Mouse (Mus musculus): ENCODE data around the gene Bcas1.

Bcas1 gene

DNA sequence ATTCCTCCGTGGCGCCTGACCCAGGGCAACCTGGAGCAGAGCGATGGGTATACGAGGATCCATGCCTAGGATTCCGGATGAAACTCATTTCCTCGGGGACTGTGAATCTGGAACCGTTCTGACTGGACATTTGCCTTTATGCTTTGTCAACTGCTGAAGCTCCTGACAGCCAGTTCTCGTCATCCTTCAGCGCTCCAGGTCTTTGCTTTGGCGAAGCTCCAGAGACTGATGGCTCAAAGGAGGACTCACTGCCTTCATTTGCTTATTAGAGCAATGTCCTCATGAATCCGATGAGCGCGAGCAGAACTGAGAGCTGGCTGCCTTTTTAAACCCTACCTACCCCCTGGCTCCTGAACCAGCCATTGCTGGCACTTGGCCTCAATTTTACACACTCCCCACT is 11.1 kb upstream of the Bcas1 start:
- no peak for TF ChIP-seq GATA4 (IDR thresholded peaks at IDR 0.05; ENCODE audit: insufficient replicate concordance, low read length)

DNA sequence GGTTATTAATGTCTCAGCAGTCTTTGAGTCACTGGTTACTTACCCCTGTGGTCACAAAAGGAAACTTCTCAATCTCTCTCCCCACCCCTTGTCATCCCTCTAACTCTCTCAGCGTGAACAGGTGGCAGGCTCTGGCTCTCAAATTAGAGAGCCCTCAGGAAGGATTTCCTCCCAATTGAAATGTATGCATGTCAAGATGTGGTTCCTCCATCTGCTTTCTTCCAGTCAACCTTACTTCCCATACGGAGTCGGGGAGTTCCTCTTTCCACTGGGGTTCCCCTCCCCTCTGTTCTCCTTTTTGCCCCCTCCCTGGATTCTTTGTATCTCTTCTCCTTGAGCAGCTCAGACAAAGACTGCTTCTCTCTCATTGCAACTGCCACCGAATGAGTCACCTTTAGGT is 8.6 kb upstream of the Bcas1 start:
- TF ChIP-seq GATA4 (IDR thresholded peaks at IDR 0.05; ENCODE audit: insufficient replicate concordance, low read length), result no peak

GRCm38 (mm10) chr2:170432152-170432551 is 4.5 kb upstream of the Bcas1 start:
- TF ChIP-seq GATA4 (IDR thresholded peaks at IDR 0.05; ENCODE audit: insufficient replicate concordance, low read length), result no peak

DNA sequence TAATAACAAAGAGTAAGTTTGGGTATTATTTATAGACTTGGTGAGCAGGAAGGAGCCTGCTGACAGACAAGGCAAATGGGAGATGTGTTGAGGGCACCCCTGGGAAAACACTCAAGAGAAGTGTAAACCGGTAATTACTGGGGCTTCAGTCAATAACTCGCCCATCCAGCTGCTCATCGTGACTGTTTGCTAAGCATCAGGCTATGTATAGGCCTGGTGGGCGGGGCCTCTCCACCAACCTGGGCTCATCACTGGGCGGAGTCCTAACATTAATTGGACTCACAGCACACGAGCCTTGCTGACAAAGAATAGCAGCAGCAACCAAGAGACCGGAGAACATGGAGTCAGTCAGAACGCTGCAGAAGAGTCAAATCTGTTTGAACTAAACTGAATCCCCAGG is 1.3 kb upstream of the Bcas1 start:
- TF ChIP-seq GATA4 (IDR thresholded peaks at IDR 0.05; ENCODE audit: insufficient replicate concordance, low read length), result no peak

DNA sequence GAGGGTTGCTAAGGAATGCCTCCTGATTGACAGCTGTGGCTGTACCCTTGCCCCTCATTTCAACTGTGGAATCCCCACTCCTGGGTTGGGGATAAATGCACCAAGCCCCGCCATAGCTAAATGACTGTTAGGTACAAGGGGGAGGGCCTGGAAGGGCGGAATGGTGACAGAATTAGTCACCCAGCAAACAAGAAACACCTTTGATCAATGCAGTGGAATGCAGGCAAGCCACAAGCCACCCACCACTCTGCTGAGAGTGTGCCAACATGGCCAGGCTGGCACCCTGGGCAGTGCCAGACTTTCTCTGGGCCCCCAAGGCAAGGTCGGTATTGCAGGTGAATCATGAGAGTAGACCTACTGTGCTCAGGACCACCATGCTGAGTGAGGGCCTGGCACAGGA is 3.5 kb downstream of the Bcas1 start:
- TF ChIP-seq GATA4 (IDR thresholded peaks at IDR 0.05; ENCODE audit: insufficient replicate concordance, low read length), result no peak

DNA sequence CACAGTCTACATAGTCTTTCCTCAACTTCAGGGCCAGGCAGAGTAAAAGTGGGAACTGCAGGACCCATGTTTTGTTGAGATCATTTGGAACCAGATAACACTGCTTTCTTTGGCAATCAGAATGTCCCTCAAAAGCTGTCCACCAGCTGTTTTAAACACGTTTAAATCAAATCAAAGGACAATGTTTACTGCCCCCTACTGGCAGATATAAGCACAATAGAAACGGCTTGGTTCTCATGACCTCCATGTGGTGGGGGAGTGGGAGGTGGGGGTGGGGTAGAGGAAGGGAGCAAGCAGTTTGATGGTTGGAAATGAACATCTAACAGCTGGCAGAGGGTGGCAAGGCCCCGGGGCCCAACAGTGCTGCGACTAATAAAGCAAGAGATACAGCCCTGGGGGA is 5.7 kb downstream of the Bcas1 start:
- no peak for TF ChIP-seq GATA4 (IDR thresholded peaks at IDR 0.05; ENCODE audit: insufficient replicate concordance, low read length)

GRCm38 (mm10) chr2:170418748-170419147 is 8.9 kb downstream of the Bcas1 start:
- TF ChIP-seq GATA4 (IDR thresholded peaks at IDR 0.05; ENCODE audit: insufficient replicate concordance, low read length), result no peak

DNA sequence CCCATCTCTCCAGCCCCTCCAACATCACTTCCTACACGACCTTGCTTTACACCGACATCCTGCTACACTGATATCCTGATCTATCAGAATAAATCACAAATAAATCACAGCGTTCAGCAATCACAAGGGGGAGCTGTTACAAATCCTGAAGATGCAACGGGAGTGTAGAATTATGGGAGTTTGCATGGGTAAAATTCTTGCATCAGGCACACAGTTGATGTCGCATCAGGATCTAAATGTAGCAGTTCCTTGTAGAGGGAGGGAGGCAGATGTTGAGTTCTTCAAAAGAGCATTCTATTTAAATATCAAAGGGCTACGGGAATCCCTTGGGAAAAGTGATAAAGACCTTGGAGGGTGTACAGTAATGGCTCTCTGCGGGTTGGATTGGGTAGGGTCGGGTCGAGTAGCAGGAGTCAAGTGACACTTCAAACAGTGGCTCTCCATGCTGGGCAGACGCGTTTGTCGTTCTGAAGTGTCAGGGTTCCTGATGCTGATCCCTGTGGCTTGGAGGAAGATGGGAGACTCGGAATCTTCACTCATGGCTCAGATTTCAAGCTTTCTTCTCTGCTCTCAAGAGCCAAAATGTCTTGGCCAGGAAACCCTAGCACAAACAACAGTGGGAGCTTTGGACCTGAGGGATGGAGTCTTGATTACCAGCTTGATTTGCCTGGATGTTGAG is 16.0 kb downstream of the Bcas1 start:
- TF ChIP-seq GATA4 (IDR thresholded peaks at IDR 0.05; ENCODE audit: insufficient replicate concordance, low read length), result no peak

GRCm38 (mm10) chr2:170410677-170411489 is 16.8 kb downstream of the Bcas1 start:
- no peak for TF ChIP-seq GATA4 (IDR thresholded peaks at IDR 0.05; ENCODE audit: insufficient replicate concordance, low read length)

DNA sequence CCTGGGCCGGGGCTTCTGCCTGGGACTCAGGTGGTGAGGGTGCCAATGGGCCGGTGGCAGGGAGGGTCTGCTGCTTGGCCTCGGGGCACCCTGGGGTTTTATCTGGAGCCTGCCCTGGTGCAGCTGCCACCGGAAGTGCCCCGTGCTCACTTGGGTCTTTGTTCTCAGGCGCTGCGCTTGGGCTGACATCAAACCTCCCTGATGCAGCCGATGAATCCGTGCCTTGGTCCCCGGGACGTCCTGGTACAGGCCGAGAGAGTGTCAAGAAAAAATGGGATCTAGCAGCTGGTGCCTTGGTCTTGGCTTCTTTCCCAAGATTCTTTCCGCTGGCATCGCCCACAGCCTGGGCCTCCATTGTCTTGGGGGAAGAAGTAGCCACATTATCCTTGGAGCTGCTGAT is 21.2 kb downstream of the Bcas1 start:
- no peak for TF ChIP-seq GATA4 (IDR thresholded peaks at IDR 0.05; ENCODE audit: insufficient replicate concordance, low read length)

GRCm38 (mm10) chr2:170404781-170405573 is 22.7 kb downstream of the Bcas1 start:
- no peak for TF ChIP-seq GATA4 (IDR thresholded peaks at IDR 0.05; ENCODE audit: insufficient replicate concordance, low read length)

DNA sequence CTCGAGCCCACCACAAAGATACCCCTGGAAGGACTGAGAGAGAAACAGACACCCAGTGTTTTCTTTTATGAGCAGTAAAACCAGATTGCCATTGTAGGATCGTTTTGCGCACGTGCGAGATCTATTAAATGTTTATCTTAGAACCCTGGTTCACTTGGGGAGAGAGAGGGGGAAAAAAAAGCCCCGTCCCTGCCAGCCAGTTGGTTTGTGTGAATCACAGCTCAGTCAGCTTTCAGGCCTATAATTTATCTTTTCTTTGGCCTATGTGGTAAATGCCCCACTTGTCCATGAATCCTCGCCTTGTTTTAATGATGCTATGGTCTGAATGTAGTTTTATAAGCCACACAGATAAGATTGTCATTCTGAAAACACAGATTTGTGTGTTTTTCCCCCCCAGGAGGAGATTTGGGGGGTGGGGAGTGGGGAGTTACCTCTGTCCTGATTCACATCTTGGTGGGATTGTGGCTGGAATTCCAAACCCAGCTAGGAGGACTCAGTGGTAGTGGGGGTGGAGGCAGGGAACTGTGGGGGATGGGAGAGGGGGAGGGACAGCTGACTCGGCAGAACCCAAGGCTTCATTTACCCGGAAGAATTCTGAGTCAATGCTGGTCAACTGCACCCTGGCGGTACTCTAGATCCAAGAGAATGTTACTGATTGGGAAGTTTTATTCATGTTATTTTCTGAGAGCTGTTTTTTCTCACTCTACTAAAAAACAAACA is 23.8 kb downstream of the Bcas1 start:
- TF ChIP-seq GATA4 (IDR thresholded peaks at IDR 0.05; ENCODE audit: insufficient replicate concordance, low read length), result no peak

- no peak for TF ChIP-seq GATA4 (IDR thresholded peaks at IDR 0.05; ENCODE audit: insufficient replicate concordance, low read length)
Observed at GRCm38 (mm10) chr2:170401211-170401799, 26.3 kb downstream of the Bcas1 start.

GRCm38 (mm10) chr2:170400666-170401065 is 27.0 kb downstream of the Bcas1 start:
- TF ChIP-seq GATA4 (IDR thresholded peaks at IDR 0.05; ENCODE audit: insufficient replicate concordance, low read length), result no peak

GRCm38 (mm10) chr2:170391994-170392393 is 35.7 kb downstream of the Bcas1 start:
- TF ChIP-seq GATA4 (IDR thresholded peaks at IDR 0.05; ENCODE audit: insufficient replicate concordance, low read length), result no peak
